Mouse (Mus musculus): ENCODE data around the gene Ppara. TPM values are rescaled to one million over a fixed set of nuclear protein-coding genes. Genes with fewer than 3 reads are reported as not detected.

The Ppara gene
- polyA plus RNA-seq, 1 experiment from 2014 or later = 2.2 TPM

- H3K27ac ChIP-seq (ENCODE audit: low read length) = no peak overlapping the region
These were observed 19.7 kb upstream of the Ppara start for GRCm38 (mm10) chr15:85715059-85715458.

GRCm38 (mm10) chr15:85716045-85716444, 18.7 kb upstream of the Ppara start:
- H3K4me2 ChIP-seq (replicated peaks; ENCODE audit: low read depth, low read length) = no peak overlapping the region
- no peaks in the 10 kb centered on the region for H3K36me3 ChIP-seq (ENCODE audit: control insufficient read depth, insufficient read depth, low read length)
- no peaks in the 10 kb centered on the region for H3K27me3 ChIP-seq (ENCODE audit: control insufficient read depth, insufficient read depth, low read length)
- WGBS = 6% methylated on average over 7 of the region's 7 CpGs
- no peak overlapping the region for H3K4me3 ChIP-seq (ENCODE audit: low read depth, low read length)
- peak; percentile 33; the same call in 1 of the 2 replicates for ATAC-seq (ENCODE audit: insufficient number of reproducible peaks, insufficient read depth, low FRiP score, low read depth)
- no peaks in the 10 kb centered on the region for H3K9me3 ChIP-seq (ENCODE audit: control insufficient read depth, low read depth, low read length)
- no peak overlapping the region for H3K9ac ChIP-seq (replicated peaks; ENCODE audit: low read depth, low read length)
- H3K4me1 ChIP-seq (ENCODE audit: control insufficient read depth, insufficient read depth, low read length) = no peaks in the 10 kb centered on the region
- H3K27ac ChIP-seq (ENCODE audit: low read length) = no peak overlapping the region

More at GRCm38 (mm10) chr15:85715059-85715458, 19.7 kb upstream of the Ppara start:
- no peaks in the 10 kb centered on the region for H3K36me3 ChIP-seq (ENCODE audit: control insufficient read depth, insufficient read depth, low read length)
- H3K4me1 ChIP-seq (ENCODE audit: control insufficient read depth, insufficient read depth, low read length) = no peaks in the 10 kb centered on the region
- no peak overlapping the region for H3K4me3 ChIP-seq (ENCODE audit: low read depth, low read length)
- ATAC-seq (ENCODE audit: insufficient number of reproducible peaks, insufficient read depth, low FRiP score, low read depth) = no peak
- H3K4me2 ChIP-seq (replicated peaks; ENCODE audit: low read depth, low read length) = no peak overlapping the region
- H3K9ac ChIP-seq (replicated peaks; ENCODE audit: low read depth, low read length) = no peak overlapping the region
- 74% methylated on average over 3 of the region's 3 CpGs for WGBS
- no peaks in the 10 kb centered on the region for H3K27me3 ChIP-seq (ENCODE audit: control insufficient read depth, insufficient read depth, low read length)
- H3K9me3 ChIP-seq (ENCODE audit: control insufficient read depth, low read depth, low read length) = no peaks in the 10 kb centered on the region

GRCm38 (mm10) chr15:85716591-85716990, 18.2 kb upstream of the Ppara start:
- Histone ChIP-seq H3K4me3 (ENCODE audit: low read depth, low read length) (no peak overlapping the region), H3K9me3 (ENCODE audit: control insufficient read depth, low read depth, low read length) (no peaks in the 10 kb centered on the region), H3K27me3 (ENCODE audit: control insufficient read depth, insufficient read depth, low read length) (no peaks in the 10 kb centered on the region), H3K36me3 (ENCODE audit: control insufficient read depth, insufficient read depth, low read length) (no peaks in the 10 kb centered on the region), H3K27ac (ENCODE audit: low read length) (no peak overlapping the region), H3K9ac (replicated peaks; ENCODE audit: low read depth, low read length) (no peak overlapping the region), H3K4me2 (replicated peaks; ENCODE audit: low read depth, low read length) (no peak overlapping the region), H3K4me1 (ENCODE audit: control insufficient read depth, insufficient read depth, low read length) (no peaks in the 10 kb centered on the region)
- ATAC-seq (ENCODE audit: insufficient number of reproducible peaks, insufficient read depth, low FRiP score, low read depth) = no peak
- WGBS = 77% methylated on average over 5 of the region's 5 CpGs

GRCm38 (mm10) chr15:85717008-85717407, 17.8 kb upstream of the Ppara start:
- no peak for ATAC-seq (ENCODE audit: insufficient number of reproducible peaks, insufficient read depth, low FRiP score, low read depth)
- Histone ChIP-seq H3K9ac (replicated peaks; ENCODE audit: low read depth, low read length) (no peak overlapping the region), H3K4me1 (ENCODE audit: control insufficient read depth, insufficient read depth, low read length) (no peaks in the 10 kb centered on the region), H3K4me3 (ENCODE audit: low read depth, low read length) (no peak overlapping the region), H3K9me3 (ENCODE audit: control insufficient read depth, low read depth, low read length) (no peaks in the 10 kb centered on the region), H3K27ac (ENCODE audit: low read length) (no peak overlapping the region), H3K4me2 (replicated peaks; ENCODE audit: low read depth, low read length) (no peak overlapping the region), H3K27me3 (ENCODE audit: control insufficient read depth, insufficient read depth, low read length) (no peaks in the 10 kb centered on the region), H3K36me3 (ENCODE audit: control insufficient read depth, insufficient read depth, low read length) (no peaks in the 10 kb centered on the region)
- 71% methylated on average over 4 of the region's 4 CpGs for WGBS

GRCm38 (mm10) chr15:85717800-85718199, 17.0 kb upstream of the Ppara start:
- Histone ChIP-seq H3K4me2 (replicated peaks; ENCODE audit: low read depth, low read length) (no peak overlapping the region), H3K4me1 (ENCODE audit: control insufficient read depth, insufficient read depth, low read length) (no peaks in the 10 kb centered on the region), H3K4me3 (ENCODE audit: low read depth, low read length) (no peak overlapping the region), H3K9me3 (ENCODE audit: control insufficient read depth, low read depth, low read length) (no peaks in the 10 kb centered on the region), H3K27me3 (ENCODE audit: control insufficient read depth, insufficient read depth, low read length) (no peaks in the 10 kb centered on the region), H3K27ac (ENCODE audit: low read length) (no peak overlapping the region), H3K9ac (replicated peaks; ENCODE audit: low read depth, low read length) (no peak overlapping the region), H3K36me3 (ENCODE audit: control insufficient read depth, insufficient read depth, low read length) (no peaks in the 10 kb centered on the region)
- WGBS = 78% methylated on average over 2 of the region's 2 CpGs
- no peak for ATAC-seq (ENCODE audit: insufficient number of reproducible peaks, insufficient read depth, low FRiP score, low read depth)

GRCm38 (mm10) chr15:85719017-85719416, 15.8 kb upstream of the Ppara start:
- no peak for ATAC-seq (ENCODE audit: insufficient number of reproducible peaks, insufficient read depth, low FRiP score, low read depth)
- Histone ChIP-seq H3K9ac (replicated peaks; ENCODE audit: low read depth, low read length) (no peak overlapping the region), H3K4me2 (replicated peaks; ENCODE audit: low read depth, low read length) (no peak overlapping the region), H3K27me3 (ENCODE audit: control insufficient read depth, insufficient read depth, low read length) (no peaks in the 10 kb centered on the region), H3K36me3 (ENCODE audit: control insufficient read depth, insufficient read depth, low read length) (no peaks in the 10 kb centered on the region), H3K27ac (ENCODE audit: low read length) (no peak overlapping the region), H3K9me3 (ENCODE audit: control insufficient read depth, low read depth, low read length) (no peaks in the 10 kb centered on the region), H3K4me3 (ENCODE audit: low read depth, low read length) (no peak overlapping the region), H3K4me1 (ENCODE audit: control insufficient read depth, insufficient read depth, low read length) (no peaks in the 10 kb centered on the region)
- 74% methylated on average over 7 of the region's 7 CpGs for WGBS

- Histone ChIP-seq H3K4me1 (ENCODE audit: control insufficient read depth, insufficient read depth, low read length) (no peaks in the 10 kb centered on the region), H3K9me3 (ENCODE audit: control insufficient read depth, low read depth, low read length) (no peaks in the 10 kb centered on the region), H3K27ac (ENCODE audit: low read length) (no peak overlapping the region), H3K4me2 (replicated peaks; ENCODE audit: low read depth, low read length) (no peak overlapping the region), H3K4me3 (ENCODE audit: low read depth, low read length) (no peak overlapping the region), H3K27me3 (ENCODE audit: control insufficient read depth, insufficient read depth, low read length) (no peaks in the 10 kb centered on the region), H3K9ac (replicated peaks; ENCODE audit: low read depth, low read length) (no peak overlapping the region), H3K36me3 (ENCODE audit: control insufficient read depth, insufficient read depth, low read length) (no peaks in the 10 kb centered on the region)
- 61% methylated on average over 6 of the region's 6 CpGs for WGBS
- ATAC-seq (ENCODE audit: insufficient number of reproducible peaks, insufficient read depth, low FRiP score, low read depth) = no peak
These were observed 14.4 kb upstream of the Ppara start for GRCm38 (mm10) chr15:85720366-85720841.

- no peaks in the 10 kb centered on the region for H3K27me3 ChIP-seq (ENCODE audit: control insufficient read depth, insufficient read depth, low read length)
- no peak overlapping the region for H3K9ac ChIP-seq (replicated peaks; ENCODE audit: low read depth, low read length)
- H3K36me3 ChIP-seq (ENCODE audit: control insufficient read depth, insufficient read depth, low read length) = no peaks in the 10 kb centered on the region
- no peak for ATAC-seq (ENCODE audit: insufficient number of reproducible peaks, insufficient read depth, low FRiP score, low read depth)
- no peaks in the 10 kb centered on the region for H3K4me1 ChIP-seq (ENCODE audit: control insufficient read depth, insufficient read depth, low read length)
- 44% methylated on average over 11 of the region's 11 CpGs for WGBS
- no peak overlapping the region for H3K4me3 ChIP-seq (ENCODE audit: low read depth, low read length)
- H3K27ac ChIP-seq (ENCODE audit: low read length) = no peak overlapping the region
- no peak overlapping the region for H3K4me2 ChIP-seq (replicated peaks; ENCODE audit: low read depth, low read length)
- H3K9me3 ChIP-seq (ENCODE audit: control insufficient read depth, low read depth, low read length) = no peaks in the 10 kb centered on the region
These were observed 10.3 kb upstream of the Ppara start for GRCm38 (mm10) chr15:85724271-85725165.
